Mouse (Mus musculus) testis, postnatal 14 days (tissue): ENCODE measurements at regions not wholly inside any gene's neighbourhood (a gene's known extent, or its start where the extent isn't known, plus 50 kb on each side); places are given as distances from the start of the nearest gene placed in this dataset.

Source experiments
- DNase-seq: peaks from one replicate; pipeline ENCODE4 v3.0.0; 2021; ENCODE audit warnings: low spot score

DNA sequence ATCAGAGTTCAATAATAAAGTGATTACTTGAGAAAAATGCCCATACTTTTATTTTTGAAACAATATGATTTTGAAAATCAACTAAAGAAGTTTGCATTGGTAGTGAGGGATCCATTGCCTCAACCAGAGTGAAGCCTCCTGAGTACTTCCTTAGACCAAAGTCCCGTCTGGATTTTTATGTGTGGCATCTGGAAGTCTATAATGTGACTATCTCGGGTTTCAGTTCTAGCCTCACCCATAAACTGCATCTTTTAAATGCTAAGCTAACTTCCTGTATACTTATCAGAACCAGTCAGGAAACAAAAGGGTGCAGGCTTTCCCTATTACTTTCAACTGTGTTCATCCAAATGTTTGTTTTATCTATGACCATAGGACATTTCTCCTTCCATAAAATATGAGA lies 178.8 kb downstream of the Spry2 start:
- no peak for DNase-seq

DNA sequence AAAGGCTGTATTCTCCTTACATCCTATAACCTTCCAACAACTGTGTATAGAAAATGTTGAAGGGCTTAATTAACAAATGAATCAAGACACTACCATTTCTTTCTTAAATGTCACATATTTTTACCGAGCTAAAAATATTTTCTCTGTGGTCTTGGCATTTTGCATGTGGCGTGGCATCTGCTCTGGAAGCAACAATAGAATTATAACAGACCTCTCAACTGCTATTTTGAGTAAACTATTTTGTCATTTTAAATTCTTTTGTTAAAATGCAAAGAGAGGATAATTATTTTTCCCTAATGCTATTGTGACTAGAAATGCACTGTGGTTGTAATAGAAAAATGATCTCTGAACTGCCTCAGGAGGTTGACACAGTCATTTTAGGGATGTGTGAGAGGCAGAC lies 187.9 kb downstream of the Spry2 start:
- DNase-seq = no peak

DNA sequence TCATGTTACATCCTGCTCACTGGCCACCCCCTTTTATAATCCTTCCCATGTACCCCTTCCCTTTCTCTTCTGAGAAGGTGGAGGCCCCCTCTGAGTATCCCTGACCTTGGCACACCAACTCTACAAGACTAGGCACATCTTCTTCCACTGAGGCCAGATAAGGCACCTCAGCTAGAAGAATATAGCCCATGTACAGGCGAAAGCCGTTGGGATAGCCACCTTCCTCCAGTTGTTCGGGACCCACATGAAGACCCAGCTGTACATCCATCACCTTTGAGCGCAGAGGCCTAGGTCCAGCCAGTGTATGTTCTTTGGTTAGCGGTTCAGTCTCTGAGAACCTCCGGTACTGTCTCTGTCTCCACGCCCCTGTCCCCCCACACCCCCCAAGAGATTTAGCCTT lies 189.9 kb downstream of the Spry2 start:
- DNase-seq = no peak

DNA sequence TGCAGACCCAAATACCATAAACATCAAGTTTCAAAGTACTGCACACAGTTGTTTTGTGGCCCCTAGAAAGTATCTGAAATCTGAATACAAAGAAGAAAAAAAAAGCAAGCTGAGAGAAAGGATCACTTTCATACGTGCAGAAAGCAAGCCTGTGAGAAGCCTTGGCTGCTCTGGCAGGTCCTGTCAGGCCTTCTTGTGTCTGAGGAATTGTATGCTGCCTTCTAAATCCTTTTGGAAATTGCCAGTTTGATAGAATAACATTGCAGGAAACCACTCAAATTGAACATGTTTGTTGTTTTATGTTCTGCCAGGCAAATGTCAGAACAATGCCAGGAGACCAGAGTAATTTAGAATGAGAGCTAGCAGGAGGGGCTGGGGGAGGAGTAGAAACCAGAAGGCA lies 198.0 kb downstream of the Spry2 start:
- no peak for DNase-seq

DNA sequence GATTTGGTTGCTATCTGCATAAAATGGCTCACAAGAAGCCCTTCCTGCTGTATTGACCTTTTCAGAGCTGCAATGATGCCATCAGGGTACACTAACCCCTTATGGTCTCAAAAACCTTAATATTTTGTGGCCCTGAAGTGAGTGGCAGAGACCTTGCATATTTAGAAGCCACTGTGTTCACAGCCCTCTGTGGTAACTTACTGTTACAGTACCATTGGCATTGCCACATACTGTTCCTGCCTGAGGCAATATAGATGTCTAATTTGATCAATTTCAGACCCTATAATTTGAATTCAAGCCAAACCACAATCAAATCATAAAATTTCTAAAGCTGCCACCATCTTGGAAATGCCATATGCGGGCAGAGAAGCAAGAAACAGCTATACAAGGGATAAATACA lies 198.5 kb downstream of the Spry2 start:
- no peak for DNase-seq

DNA sequence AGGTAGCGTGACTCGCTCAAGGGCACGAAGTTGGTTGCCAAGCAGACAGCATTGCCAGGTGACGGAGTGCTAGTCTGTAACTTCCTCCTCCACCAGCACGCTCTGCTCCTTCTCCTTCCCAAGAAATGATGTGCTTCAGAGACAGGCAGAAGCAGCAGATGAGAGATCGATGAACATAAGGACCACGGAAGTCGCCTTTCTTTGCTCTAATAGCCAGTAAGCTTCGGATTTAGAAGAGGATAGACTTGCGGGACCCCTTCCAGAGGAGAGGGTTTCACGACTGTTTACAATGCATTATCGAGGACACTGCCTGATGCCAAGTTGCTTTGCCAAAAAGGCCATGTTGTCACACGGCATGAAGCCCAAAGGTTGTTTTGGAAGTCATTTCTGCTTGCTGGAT lies 199.2 kb downstream of the Spry2 start:
- DNase-seq = no peak

DNA sequence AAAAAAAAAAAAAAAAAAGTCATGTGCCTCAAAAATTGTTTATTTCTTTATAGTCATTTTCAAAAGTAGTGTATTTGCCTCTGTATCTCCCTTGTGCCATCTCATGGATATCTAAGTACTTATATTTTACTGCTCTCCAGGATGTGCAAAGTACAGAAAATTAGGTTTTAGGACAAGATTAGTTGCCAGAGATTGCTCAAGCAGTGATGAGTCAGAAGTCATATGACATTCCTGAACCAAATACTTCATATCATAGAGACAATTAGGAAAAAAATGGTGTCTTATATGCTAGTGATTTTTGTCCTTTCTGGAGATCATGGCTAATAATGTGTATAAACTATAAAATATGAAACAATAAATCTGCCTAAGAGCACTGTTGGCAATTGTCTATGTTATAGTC lies 201.7 kb downstream of the Spry2 start:
- no peak for DNase-seq

DNA sequence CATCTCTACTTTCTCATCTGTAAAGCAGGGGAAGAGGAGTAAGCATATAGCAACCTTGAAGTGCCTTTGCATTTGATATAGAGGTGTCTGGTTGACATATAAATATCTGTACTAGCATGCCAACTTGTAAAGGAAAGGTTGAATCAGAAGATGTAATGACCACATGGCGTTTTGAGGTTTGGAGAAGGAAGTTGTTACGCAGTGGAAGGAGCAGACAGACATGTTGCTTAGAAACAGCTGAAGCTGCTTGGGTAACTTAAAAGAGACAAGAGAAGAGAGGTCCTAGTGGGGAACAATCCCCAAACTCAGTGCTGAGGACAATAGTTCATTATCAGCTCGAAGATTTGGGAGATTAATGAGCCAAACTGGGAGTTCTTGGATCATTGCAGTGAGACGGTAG lies 202.9 kb downstream of the Spry2 start:
- no peak for DNase-seq

DNA sequence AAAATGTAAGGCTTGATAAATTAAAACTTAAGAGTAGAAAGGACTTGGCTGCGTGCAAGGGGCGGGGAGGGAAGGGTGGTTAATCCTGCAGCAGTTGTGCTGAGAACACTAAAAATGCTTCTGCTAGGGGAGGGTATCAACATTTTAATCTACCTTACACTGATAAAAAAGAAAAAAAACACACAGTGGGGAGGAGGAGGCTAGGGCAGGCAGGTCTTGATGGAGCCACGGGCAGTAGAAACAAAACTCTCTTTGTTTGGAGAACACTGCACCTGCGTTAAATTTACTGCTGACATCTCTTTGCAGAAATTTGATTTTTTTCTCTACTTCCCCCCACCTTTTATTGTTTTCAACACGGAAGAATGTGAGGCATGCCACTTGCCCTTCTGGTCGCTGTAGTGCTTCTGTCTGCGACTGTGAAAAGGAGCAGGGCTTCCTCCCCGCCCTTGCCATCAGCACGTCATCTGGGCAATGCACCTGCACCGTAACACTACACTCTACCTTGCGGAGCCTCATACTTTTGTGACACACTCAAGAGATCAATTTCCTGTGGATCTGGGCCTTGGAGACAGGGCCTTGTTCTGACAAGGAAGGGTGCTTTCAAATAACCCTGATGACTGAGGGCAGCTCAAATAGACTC lies 211.7 kb downstream of the Spry2 start:
- no peak for DNase-seq

DNA sequence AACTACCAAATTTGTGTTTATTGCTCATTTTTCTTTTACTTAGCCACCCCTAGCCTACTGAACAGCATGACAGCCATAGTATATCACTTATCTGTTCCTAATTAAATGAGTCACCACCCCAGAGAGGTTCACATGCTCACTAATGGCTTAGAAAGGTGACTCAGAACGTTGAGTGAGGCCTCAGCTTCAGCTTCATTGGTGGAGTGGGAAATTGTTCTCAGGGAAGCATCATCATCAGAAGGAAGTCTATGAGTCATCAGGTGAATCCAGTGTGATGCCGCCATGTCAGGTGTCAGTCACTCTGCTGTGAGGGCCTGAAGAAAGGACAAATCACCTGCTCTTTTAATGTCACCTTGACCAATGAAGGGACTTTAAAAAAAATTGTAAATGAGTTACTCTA lies 212.3 kb downstream of the Spry2 start:
- no peak for DNase-seq

DNA sequence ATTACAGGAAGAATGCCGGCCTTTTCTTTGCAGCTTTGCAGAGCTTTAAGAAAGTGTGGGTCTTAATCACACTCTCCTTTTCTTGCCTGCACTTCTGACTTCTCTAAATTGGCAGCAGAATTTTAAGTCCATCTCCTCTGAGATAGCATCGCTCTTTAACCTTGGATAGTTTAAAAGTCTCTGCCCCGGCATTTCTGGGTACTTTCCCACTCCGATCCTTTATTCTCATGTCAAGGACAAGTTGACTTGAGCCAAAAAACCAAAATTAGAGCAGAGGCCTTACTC lies 220.0 kb downstream of the Spry2 start:
- DNase-seq = peak; percentile 16

DNA sequence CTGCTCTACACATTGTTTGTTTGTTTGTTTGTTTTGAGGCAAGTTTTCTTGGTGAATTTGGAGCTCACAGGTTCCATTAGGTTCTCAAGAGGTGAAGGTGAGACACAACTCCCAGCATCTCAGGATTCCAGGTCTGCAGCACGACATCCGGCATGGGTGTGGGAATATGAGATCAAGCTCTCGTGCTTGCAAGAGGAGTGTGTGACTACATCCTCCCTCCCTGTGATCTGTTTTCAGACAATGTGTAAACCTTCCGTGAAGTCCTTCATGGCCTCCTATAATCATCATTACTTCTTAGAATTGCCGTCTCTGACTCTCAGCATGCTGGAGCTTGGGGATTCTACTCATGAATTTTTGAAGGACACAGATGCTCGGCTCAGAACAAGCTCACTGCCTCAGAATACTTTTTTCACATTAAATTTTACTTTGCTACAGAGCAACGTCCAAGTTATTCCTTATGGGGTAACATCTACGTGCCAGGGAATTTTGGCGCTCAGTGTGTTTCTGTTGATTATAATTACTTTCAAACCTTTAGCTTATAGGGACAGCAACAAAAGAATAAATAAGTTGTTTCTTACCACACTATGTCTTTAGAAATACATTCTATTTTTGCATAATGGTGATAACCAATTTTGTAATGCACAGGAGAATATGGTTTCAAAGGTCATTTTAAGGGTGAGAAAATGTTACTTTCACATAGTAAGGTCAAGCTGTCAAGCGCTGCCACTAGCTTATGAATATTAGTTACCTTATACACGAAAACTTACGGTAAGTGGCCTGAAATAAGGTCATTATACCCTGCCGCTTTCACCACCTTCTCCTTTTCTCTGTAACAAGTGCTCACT lies 220.6 kb downstream of the Spry2 start:
- DNase-seq = no peak

DNA sequence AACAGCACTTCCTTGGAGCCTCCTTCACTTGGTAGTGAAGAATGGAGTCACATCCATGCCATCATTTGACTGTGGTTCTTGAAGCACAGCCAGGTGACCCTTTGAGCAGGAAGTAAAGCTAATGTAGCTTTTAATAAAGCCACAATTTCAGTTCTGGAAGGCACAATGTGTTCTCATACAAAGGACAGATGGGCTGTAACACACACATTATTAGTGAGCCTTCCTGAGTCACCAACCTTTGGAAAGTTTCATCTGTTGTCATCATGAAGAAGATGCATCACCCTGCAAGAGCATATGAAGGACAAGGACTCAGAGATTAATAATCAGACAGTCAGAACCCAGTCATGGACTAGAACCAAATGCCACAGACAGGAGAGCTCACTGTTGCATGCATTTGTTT lies 221.6 kb downstream of the Spry2 start:
- no peak for DNase-seq

DNA sequence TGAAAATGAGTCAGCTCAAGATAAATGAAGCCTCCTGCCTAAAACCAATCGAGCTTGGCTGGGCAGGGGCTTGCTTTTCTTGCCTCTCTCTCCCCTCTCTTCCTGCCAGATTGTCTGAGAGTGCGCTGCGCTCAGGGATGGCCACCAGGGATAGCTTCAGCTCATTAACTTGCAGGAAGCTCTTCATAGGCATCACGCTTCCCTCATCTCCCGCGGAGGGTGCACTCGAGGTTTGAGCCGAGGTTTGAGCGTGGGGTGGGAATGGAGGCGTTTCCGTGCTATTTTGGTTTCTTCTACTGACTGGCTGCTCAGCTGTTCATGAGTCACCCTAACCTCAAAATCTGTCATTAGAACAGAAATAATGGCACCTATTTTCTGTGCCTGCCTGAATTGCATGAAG lies 227.7 kb downstream of the Spry2 start:
- DNase-seq = no peak

DNA sequence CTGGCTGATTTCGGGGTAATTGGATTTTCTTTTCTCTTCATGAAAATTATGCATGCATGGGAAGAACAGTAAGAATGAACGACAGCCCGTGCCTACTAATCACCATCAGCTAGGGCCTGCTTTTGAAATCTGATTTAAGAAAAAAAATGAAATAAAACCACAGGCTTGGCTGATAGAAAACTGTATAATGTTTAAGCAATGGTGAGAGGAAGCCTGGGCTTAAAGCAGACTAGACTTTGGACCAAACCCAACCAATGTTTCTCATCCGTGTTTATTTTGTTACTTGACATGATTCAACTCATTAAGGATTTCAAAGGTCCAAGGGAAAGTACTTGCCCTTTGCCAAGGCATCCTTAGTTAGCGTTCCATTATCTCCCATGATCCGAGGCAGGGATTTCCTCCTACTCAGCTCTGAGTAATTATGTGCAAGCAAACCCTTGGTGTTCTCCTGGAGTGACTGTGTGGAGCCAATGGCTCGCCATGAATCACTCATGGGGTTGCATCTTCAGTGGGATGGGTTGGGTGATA lies 231.9 kb downstream of the Spry2 start:
- DNase-seq = no peak

DNA sequence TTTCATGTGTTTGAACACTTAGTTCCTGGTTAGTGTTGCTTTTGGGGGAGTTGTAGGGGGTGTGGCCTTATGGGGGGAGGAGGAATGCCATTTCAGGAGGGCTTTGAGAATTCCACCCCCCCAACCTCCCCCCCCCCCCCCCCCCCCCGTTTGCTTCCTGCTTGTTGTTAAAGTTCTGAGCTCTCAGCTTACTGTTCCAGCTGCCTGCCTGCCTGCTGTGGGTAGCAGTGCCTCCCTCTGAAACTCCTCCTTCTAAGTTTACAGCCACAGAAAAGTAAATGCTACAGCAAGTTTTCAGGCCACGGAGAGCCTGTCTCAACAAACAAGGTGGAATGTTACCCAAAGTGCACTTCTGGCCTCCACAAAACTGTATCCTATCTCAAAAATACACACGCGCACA lies 233.1 kb downstream of the Spry2 start:
- no peak for DNase-seq

DNA sequence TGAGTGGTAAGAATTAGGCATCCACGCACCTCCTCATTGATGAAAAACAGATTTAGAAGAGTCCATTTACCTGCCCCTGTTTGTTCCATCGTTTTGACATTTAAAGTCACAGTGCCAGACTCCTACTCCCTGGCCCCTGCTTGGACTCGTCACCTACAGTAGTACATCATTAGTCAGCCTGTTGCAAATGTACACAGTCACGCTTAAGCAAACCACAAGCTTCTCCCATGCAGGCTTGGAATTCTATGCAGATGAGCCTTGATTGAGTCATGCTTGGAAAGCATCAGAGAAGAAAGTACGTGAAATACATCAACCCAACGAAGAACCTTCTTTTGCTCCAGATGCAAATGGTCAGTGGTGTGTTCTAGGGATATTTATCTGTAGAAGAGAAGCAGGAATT lies 233.8 kb downstream of the Spry2 start:
- DNase-seq = no peak

DNA sequence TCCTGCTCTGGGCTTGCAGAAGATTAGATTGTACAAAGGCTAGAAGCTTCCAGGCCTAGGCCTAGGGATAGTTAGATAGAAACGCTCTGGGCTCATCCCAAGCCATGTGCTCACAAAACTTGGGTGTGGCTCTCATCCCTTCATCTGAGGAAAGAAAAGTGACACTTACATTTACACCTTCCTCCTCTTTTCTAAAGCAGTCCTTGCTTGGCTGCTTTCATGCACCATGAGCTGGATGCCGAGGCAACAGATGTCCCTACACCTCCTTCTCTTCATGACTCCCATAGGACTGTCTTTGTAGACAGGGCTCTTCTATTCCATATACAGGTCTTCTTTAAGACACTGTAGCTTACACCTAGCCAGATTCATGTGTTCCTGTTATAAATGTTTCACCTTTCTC lies 238.3 kb downstream of the Spry2 start:
- DNase-seq = no peak

DNA sequence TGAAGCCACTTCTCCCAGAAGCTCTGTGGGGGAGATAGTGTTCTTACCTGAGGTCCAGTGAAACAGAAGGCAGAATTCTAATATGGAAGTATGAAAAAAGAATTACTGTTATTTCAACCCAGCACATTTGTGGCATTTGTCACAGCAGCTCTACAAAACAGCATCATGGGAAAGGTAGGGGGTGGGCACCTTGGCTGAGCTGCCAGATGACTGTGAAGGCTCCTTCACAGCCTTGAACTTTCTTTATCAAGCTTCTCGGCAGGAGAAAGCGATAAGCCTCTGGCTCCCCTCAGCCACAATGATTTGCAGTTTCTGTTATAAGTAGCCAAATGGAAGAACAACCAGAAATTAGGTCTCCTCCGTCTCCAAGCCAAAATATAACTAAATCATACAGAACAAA lies 249.5 kb downstream of the Spry2 start:
- DNase-seq = peak; percentile 9

DNA sequence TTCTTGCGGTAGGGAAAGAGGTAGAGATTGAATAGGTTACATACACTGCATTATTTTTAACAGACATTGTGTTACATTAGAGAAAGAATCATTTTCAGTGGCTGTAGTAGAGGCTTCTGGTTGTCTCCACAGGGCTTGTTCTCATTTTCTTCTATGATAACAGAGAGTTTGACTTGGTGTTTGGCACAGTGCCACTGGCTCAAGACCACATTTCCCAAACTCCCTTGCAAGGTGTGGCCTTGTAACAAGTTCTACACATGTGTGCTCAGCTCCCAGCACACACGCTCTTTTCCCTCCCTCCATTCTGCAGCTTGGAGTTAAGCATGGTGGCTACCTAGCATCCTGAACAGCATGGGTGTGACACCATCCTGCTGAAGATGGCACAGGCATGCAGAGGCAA lies 252.2 kb downstream of the Spry2 start:
- no peak for DNase-seq

DNA sequence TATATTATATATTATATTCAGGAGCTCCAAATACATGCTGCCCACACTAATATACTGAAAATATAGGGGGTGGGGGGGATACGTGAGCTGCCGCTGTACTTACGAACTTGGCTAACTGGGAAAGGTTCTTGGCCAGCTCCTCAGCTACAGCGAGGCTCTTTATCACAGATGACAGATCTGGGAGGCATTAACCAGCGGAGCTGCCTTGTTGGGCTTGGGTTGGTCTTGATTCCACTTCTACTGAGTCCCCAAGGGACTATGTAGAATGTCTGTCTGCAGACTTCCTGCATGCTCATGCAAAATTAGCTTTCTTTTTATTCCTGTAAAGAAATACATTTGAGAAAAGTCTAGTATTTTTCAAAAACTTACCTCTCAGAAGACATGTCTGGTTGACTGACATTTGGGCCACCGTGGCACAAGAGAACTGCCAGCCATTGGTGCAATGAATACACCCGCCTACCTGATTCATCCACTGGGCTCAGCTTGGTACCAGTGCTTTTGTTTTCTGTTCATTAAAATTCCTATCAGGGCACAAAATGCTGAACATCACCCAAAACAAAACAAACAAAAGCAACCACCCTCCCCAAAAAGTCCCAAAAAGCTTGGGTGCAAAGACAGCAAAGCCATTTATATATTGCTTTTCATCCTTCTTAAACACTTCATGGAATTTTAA lies 253.2 kb downstream of the Spry2 start:
- DNase-seq = no peak

DNA sequence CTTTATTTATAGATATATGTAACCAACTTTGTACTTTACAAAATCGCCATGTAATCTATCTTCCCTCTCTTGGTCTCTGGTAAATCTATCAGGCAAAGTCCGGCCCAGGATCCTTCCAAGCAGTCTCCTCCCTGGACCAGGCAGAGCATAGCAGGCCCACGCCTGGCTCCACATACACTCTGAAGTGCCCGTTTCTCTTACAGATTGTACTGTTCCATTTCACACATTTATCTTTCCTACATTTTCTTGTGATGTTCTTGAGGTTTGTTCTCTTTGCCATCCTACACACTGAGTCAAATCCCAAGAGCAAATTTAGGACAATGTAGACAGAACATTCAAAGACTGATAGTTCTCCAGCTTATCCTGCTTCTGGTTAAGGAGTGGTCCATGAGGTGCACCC lies 264.3 kb downstream of the Spry2 start:
- no peak for DNase-seq

DNA sequence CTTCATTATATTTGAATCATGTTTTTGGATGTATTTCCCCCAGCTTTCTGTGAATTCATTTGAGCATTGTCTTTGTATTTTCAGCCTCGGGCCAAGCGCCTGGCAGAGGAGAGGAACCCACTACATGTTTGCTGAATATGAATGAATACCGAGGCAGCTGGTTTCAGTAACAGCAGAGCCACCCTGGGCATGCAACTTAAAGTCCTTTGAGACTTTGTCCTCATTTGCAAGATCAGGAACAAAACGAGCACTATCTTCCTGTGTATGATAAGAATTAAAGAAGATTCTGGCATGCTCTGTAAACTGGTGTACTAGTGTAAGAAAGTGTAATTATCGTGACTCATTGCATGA lies 265.0 kb downstream of the Spry2 start:
- no peak for DNase-seq
